Mouse (Mus musculus) bone marrow macrophage, adult 2 months (primary cell): ENCODE data around the gene Fhl2. TPM values are rescaled to one million over a fixed set of nuclear protein-coding genes. Genes with fewer than 3 reads are reported as not detected.
"Not testable (repeated sequence)": the region's sequence is repeated elsewhere in the genome, so short reads cannot be mapped to it uniquely, and the experiment has no call there.

Experiments
- H3K27ac ChIP-seq: 2 replicates; pipeline ENCODE4 v1.5.1; 2012; ENCODE audit warnings: low read depth, low read length; ENCODE audit not compliant: insufficient read depth
- H3K4me1 ChIP-seq: 2 replicates; pipeline ENCODE4 v1.6.1; 2012; ENCODE audit warnings: low read length; ENCODE audit not compliant: control insufficient read depth, insufficient read depth
- H3K4me3 ChIP-seq: 2 replicates; pipeline ENCODE4 v1.5.1; 2012; ENCODE audit warnings: mild to moderate bottlenecking, low read length, moderate library complexity; ENCODE audit not compliant: insufficient read depth
- CTCF ChIP-seq: IDR thresholded peaks from 2 replicates; pipeline ENCODE4 v1.5.1; 2012; ENCODE audit warnings: low read depth, mild to moderate bottlenecking, low read length, moderate library complexity
- POLR2A ChIP-seq: IDR thresholded peaks from 2 replicates; pipeline ENCODE4 v1.6.1; 2012; ENCODE audit warnings: mild to moderate bottlenecking, low read depth, low read length, borderline replicate concordance
- polyA plus RNA-seq: library from polyadenylated mRNA; stranded (reverse); fragments of >200 nt; gene quantifications from 2 replicates; pipeline ENCODE4 v1.2.4, GENCODE M21; 2012; ENCODE audit not compliant: missing spikeins, insufficient read depth, insufficient read length

Gene Fhl2
- polyA plus RNA-seq, 1 experiment, result 0.39 TPM

DNA sequence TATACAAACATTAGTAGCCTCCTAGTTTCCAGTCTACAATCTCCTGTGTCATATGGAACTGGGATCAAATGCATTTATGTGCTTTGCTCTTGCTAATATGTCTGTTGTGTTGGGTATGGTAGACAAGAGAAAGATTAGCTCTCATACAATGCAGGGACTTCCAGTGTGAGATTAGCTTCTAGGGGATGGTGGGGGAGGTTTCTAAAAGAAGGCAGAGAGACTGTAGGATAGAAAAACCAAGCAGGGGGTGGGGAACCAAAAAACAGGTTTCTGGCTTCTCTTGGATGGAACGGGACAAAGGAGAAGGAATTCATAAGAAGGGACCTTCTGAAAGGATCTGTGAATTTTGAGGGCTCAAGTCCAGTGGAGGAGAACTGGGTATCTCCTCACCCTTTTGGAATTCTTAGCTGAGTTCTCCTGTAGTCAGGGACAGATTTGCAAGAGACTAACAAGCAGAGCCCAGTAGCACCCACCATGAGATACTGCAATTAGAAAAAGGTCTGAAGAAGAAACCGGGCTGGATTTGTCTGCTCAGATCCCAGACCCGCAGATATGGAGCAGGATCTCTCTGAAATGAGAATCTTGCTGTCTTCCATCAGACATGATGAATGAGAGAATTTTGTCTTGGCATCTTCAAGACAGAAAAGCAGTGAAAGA, 2.6 kb upstream of the Fhl2 start:
- Histone ChIP-seq H3K27ac (no peak overlapping the region), H3K4me3 (no peak overlapping the region), H3K4me1 (no peaks in the 10 kb centered on the region)
- no peak for TF ChIP-seq CTCF
- TF ChIP-seq POLR2A, result no peak

DNA sequence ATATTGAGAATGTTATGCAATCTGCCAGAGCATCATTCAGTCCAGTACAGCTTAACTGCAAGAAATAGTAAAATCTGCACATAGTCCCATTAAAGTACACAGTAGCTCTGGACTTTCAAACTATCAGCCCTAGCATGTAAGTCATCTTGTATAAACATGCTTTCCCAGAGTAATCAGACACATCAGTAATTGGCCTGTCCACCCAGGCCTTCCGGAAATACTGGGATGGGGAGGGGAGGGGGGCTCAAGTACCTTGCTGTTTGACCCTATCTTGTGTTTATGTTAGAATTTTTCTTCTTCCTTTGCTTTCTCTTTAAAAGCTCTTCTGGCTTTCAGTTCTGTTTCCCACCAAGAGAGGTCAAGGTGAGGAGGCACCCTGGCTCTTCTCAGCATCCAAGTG, 725 bp downstream of the Fhl2 start:
- Histone ChIP-seq H3K27ac (no peak overlapping the region), H3K4me3 (no peak overlapping the region), H3K4me1 (no peaks in the 10 kb centered on the region)
- TF ChIP-seq POLR2A (no peak), CTCF (no peak)

DNA sequence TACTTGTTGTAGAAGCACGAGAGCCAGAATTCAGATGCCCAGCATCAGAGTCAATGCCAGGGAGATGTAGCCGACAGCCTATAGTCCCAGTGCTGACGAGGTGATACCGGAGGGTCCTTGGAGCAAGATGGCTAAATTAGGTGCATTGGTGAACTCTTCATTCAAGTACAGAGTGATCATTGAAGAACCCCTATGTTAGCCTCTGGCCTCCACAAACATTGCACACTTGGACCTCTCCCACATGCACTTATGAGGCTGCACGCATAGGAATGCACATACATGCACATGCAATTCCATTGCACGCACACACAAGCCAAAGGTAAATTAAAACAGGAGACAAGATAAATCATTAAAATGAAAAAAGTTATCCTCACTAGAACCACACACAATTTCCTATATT, 3.4 kb downstream of the Fhl2 start:
- Histone ChIP-seq H3K4me3 (no peak overlapping the region), H3K4me1 (no peaks in the 10 kb centered on the region), H3K27ac (no peak overlapping the region)
- TF ChIP-seq POLR2A, result no peak
- TF ChIP-seq CTCF, result no peak

DNA sequence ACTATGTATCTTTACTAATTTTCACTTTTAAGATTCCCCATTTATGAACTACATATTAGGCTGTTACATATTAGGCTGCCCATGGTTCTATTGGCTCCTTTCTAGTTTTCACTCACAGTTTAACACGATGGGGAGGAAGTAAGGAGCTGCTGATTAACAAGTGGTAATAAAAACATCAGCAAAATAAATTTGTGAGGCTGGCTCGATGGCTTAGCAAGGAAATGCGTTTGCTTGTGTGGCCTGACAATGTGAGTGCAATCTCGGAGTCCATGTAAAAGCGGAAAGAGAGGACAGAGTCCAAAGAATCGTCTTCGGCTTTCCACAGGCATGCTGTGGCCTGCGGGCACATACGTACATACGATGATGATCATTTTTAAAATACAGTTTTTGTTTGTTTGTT, 4.3 kb downstream of the Fhl2 start:
- H3K4me3 ChIP-seq, result no peak overlapping the region
- H3K27ac ChIP-seq, result no peak overlapping the region
- no peaks in the 10 kb centered on the region for H3K4me1 ChIP-seq
- TF ChIP-seq CTCF (no peak), POLR2A (no peak)

DNA sequence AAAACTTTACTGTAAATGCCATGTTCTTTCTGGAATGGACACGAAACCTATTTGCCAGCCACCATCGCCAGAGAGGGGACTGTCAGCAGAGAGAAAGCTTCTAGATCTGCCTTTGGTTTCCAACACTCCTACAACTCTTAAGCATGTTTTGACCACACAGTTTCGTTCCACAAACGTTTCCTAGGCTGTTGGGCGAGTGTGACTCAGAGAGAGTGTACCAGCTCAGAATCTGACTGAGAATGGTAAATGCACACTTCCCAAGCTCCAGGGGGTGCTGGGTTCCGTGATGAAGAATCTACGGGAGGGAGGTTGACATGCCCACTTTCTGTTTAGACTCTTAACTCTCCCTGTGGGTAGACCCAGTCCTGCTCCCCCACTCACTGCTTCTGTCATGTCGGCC, 5.7 kb downstream of the Fhl2 start:
- Histone ChIP-seq H3K4me3 (no peak overlapping the region), H3K4me1 (no peaks in the 10 kb centered on the region), H3K27ac (no peak overlapping the region)
- TF ChIP-seq CTCF (no peak), POLR2A (no peak)

DNA sequence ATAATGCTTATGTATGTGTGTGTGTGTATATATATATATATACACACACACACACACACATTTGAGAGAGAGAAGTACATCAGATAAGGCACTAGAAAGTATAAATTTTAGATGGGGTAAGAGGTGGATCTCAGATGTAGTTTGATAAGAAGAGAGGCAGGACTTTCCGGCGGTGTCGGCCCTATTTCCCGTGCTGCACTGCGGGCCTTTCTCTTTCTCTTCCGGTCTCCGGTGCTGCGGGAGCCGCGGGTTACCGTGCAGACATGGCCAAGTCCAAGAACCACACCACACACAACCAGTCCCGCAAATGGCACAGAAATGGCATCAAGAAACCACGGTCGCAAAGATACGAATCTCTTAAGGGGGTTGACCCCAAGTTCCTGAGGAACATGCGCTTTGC, 7.9 kb downstream of the Fhl2 start:
- H3K4me3 ChIP-seq, H3K4me1 ChIP-seq, H3K27ac ChIP-seq: not testable (repeated sequence)

DNA sequence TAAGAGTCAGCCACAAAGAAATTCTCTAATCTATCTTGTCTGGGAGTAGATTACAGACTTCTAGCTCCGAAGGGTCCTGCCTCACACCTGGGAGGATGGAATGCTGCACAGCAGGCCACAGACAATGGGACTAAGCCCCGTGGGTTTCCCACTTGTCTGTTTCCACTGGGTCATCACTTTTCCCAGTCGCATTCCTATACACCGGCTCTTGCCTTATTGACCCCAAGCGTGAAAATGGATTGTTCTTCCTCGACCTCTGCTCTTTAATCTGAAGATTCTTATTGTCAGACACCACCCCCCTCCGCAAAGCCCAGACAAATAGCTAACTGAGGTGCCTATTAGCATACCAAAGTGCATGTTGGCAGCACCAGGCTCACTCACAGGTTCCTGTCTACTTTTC, 10.4 kb downstream of the Fhl2 start:
- Histone ChIP-seq H3K4me1 (no peaks in the 10 kb centered on the region), H3K27ac (no peak overlapping the region), H3K4me3 (no peak overlapping the region)
- TF ChIP-seq CTCF, result no peak
- TF ChIP-seq POLR2A, result no peak

DNA sequence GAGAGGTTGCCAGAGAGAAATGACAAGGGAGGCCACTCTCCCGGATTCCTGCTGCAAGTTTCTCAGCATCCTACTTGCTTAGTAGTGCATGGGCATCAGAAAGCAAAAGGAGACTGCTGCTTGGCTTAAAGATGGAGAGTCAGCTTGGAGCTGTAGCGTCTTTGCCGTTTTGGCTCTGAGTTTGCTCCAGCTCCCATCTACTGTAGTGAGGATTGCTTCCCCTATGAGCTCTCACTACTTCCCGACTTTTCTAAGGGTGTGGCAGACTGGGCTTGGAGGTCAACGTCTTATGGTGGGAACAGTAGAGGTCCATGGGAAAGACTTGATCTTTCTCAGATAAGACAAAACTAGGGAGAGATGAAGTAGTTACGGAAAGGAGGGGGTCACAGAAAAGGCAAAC, 15.9 kb downstream of the Fhl2 start:
- Histone ChIP-seq H3K27ac (no peak overlapping the region), H3K4me3 (no peak overlapping the region), H3K4me1 (no peaks in the 10 kb centered on the region)
- no peak for TF ChIP-seq CTCF
- TF ChIP-seq POLR2A, result no peak

DNA sequence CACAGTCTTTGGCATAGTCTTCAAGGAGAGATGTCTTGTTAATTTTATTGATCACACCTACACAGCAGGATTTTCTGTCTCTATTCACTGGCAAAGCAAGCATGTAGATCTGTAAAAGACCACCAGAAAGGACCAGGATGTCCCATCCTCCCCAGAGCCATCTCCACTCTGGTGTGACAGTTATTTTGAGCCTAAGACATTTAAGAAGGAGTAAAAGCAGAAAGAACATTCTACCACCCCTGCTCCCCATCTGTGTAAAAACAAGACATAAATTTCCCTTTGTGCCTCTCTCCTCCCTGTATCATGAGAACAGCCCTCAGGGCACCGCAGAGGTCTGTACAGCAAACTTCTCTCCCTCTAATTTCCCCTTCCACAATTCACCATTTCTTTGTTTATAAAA, 18.0 kb downstream of the Fhl2 start:
- Histone ChIP-seq H3K4me3 (no peak overlapping the region), H3K4me1 (no peaks in the 10 kb centered on the region), H3K27ac (no peak overlapping the region)
- no peak for TF ChIP-seq POLR2A
- no peak for TF ChIP-seq CTCF

DNA sequence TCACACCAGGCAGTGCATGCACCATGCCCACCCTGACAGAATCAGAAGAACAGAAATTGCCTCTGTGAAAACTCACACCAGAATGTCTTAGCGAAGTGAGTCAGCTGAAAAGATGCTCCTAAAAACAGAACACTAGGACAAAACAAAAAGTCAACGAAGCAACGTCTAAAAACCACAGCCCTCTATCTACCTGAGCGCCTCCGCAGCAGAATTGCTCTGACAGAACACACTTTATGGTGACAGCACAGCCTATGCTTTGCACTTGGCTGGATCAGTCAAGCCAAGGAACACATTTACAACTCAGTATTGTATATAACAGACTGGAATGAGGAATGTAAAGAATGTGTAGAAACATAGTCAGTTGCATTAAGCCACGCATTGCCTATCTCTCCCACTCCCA, 18.4 kb downstream of the Fhl2 start:
- H3K4me1 ChIP-seq, result no peaks in the 10 kb centered on the region
- no peak overlapping the region for H3K4me3 ChIP-seq
- no peak overlapping the region for H3K27ac ChIP-seq
- TF ChIP-seq POLR2A (no peak), CTCF (no peak)
